Mouse (Mus musculus) liver, postnatal 0 days (tissue): ENCODE data around the gene Fbxo42.

Source experiments
- CTCF ChIP-seq: sonication (generic); IDR thresholded peaks from 2 replicates; pipeline ENCODE4 v1.5.1; 2016; ENCODE audit warnings: antibody characterized with exemption, low read depth
- EP300 ChIP-seq: IDR thresholded peaks from 2 replicates; pipeline ENCODE4 v1.6.1; 2016; ENCODE audit warnings: antibody characterized with exemption, low read depth, mild to moderate bottlenecking

DNA sequence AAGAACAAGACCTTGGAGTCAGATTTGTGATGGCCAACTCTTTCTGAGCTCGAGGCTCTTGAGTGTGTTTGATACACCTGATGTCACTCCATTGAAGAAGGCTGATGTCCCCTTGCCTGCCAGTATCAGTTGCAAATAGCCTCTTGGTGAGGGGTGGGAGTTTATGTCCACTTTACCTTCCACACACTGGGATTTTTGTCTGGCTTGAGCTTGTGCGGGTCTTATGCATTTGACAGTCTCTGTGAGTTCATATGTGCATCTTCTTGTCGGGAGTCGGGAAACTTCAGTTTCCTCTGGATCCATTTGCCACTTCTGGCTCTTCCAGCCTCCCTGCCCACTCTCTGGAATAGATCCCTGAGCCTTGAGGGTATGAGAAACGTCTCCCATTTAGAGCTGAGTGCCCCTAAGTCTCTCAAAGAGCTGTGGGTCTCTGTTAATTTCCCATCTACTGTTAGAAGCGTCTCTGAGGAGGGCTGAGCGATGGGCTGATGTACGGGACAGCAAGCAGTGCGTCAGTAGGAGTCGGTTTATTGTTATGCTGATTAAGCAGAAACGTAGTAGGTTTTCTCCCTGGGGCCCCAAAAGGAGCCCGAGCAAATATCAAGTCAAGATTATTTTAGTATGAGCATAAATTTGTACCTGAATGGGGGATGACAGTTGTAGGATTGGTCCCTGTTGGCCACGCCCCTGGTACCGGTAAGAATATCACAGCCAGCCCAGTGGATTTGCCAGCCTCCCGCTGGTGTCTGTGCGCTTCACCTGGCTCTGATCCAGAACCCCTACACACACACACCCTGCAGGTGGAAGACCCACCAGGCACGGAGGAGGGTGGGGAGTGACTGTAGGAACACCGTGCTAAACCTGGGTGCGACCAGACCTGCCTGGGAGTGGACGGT is 91.0 kb downstream of the Fbxo42 start:
- TF ChIP-seq EP300 (no peak), CTCF (0 out of 2 replicates have a peak, but pooled peaks have one; percentile 1)
